Mouse (Mus musculus): ENCODE data around the gene Map3k14.

- no peak for TF ChIP-seq CTCF (IDR thresholded peaks at IDR 0.05; ENCODE audit: low read depth)
- no peak for TF ChIP-seq EP300 (IDR thresholded peaks at IDR 0.05; ENCODE audit: low read depth)
Observed at GRCm38 (mm10) chr11:103272888-103273287, 5.6 kb upstream of the Map3k14 start.
